25 mouse cellular contexts compared by ENCODE assay signal in genomic region chr11:58784182-58784581, GRCm38 (mm10). TPM values are rescaled to one million over a fixed set of nuclear protein-coding genes. Genes with fewer than 3 reads are reported as not detected.
"Had no signal": no experiment of that assay in that cellular context is flagged by ENCODE, and none has a peak within 500 bp of the region (broad histone marks: within the 10 kb centered on the region; RNA-seq: fewer than 3 reads in every experiment).

No protein-coding gene starts in this region.

- H3K9ac ChIP-seq: neural tube, embryonic 13.5 days; neural tube, embryonic 15.5 days; stomach, embryonic 15.5 days had no signal

- H3K4me2 ChIP-seq: neural tube, embryonic 13.5 days; neural tube, embryonic 15.5 days; stomach, embryonic 15.5 days had no signal

- DNase-seq: retina, postnatal 1 day; right cerebral cortex, adult 18-20 months; right cerebral cortex, postnatal 14 days; right cerebral cortex, postnatal 25 days; right cerebral cortex, postnatal 4 days; spleen, adult 18-20 months; thymus, adult 18-20 months; thymus, adult 2 months; thymus, postnatal 14 days; thymus, postnatal 25 days; thymus, postnatal 36 days; thymus, postnatal 4 days had no signal

- H3K27me3 ChIP-seq: neural tube, embryonic 13.5 days; neural tube, embryonic 15.5 days; stomach, embryonic 15.5 days had no signal

- H3K4me3 ChIP-seq: neural tube, embryonic 13.5 days; neural tube, embryonic 15.5 days; stomach, embryonic 15.5 days had no signal

- H3K4me1 ChIP-seq: neural tube, embryonic 13.5 days; neural tube, embryonic 15.5 days; stomach, embryonic 15.5 days had no signal

- H3K36me3 ChIP-seq: neural tube, embryonic 13.5 days; neural tube, embryonic 15.5 days; stomach, embryonic 15.5 days had no signal

- H3K9me3 ChIP-seq: neural tube, embryonic 13.5 days; neural tube, embryonic 15.5 days; stomach, embryonic 15.5 days had no signal

- H3K27ac ChIP-seq: neural tube, embryonic 13.5 days; neural tube, embryonic 15.5 days; stomach, embryonic 15.5 days; stomach, postnatal 0 days had no signal

RNA-seq across cellular contexts. Expression of gene Olfr314, which starts 1.4 kb away (rescaled TPM):
- total RNA-seq: neutrophil, adult 5-6 weeks had no signal
- polyA plus RNA-seq: neural tube, embryonic 13.5 days; neural tube, embryonic 14.5 days; neural tube, embryonic 15.5 days; small intestine, adult 2 months; spleen, adult 2 months; stomach, embryonic 14.5 days; stomach, embryonic 15.5 days; stomach, embryonic 16.5 days; stomach, postnatal 0 days; testis, adult 2 months; thymus, adult 2 months; thymus, postnatal 0 days; urinary bladder, adult 2 months had no signal

RNA-seq across cellular contexts. Expression of gene Olfr315, which starts 11.2 kb away (rescaled TPM):
- total RNA-seq: neutrophil, adult 5-6 weeks had no signal
- polyA plus RNA-seq: neural tube, embryonic 13.5 days; neural tube, embryonic 14.5 days; neural tube, embryonic 15.5 days; small intestine, adult 2 months; spleen, adult 2 months; stomach, embryonic 14.5 days; stomach, embryonic 15.5 days; stomach, embryonic 16.5 days; stomach, postnatal 0 days; testis, adult 2 months; thymus, postnatal 0 days; urinary bladder, adult 2 months had no signal

RNA-seq across cellular contexts. Expression of gene Fam183b, which starts 17.6 kb away (rescaled TPM):
- total RNA-seq: neutrophil, adult 5-6 weeks had no signal
- polyA plus RNA-seq: spleen, adult 2 months had no signal

RNA-seq across cellular contexts. Expression of gene Olfr313, which starts 30.6 kb away (rescaled TPM):
- total RNA-seq: neutrophil, adult 5-6 weeks had no signal
- polyA plus RNA-seq: neural tube, embryonic 13.5 days; neural tube, embryonic 14.5 days; neural tube, embryonic 15.5 days; small intestine, adult 2 months; spleen, adult 2 months; stomach, embryonic 14.5 days; stomach, embryonic 15.5 days; stomach, embryonic 16.5 days; stomach, postnatal 0 days; thymus, adult 2 months had no signal

RNA-seq across cellular contexts. Expression of gene Olfr316, which starts 31.6 kb away (rescaled TPM):
- total RNA-seq: neutrophil, adult 5-6 weeks had no signal
- polyA plus RNA-seq: neural tube, embryonic 13.5 days; neural tube, embryonic 14.5 days; neural tube, embryonic 15.5 days; small intestine, adult 2 months; spleen, adult 2 months; stomach, embryonic 14.5 days; stomach, embryonic 15.5 days; stomach, embryonic 16.5 days; stomach, postnatal 0 days; thymus, postnatal 0 days; urinary bladder, adult 2 months had no signal
